In genomic region chr10:42297954-42298353, GRCm38 (mm10) we compare ENCODE assay signal across 13 mouse cellular contexts. TPM values are rescaled to one million over a fixed set of nuclear protein-coding genes. Genes with fewer than 3 reads are reported as not detected.
DNase-seq lines count a peak whose midpoint lies in the region; ATAC-seq and TF ChIP-seq lines count a peak whose summit lies in the region.
"Had no signal": no experiment of that assay in that cellular context is flagged by ENCODE, and none has a peak within 500 bp of the region (broad histone marks: within the 10 kb centered on the region; RNA-seq: fewer than 3 reads in every experiment).

No protein-coding gene starts in this region.

- ATAC-seq in liver, embryonic 11.5 days (replicated peaks; ENCODE audit: low FRiP score): no peak

- TF ChIP-seq RAD21 in MEL (IDR thresholded peaks at IDR 0.05; ENCODE audit: low read depth, low read length): peak; percentile 55

- no peaks in the 10 kb centered on the region for H3K27me3 ChIP-seq in liver, embryonic 11.5 days (replicated peaks; ENCODE audit: control insufficient read depth, insufficient read depth, low read length)
- no peaks in the 10 kb centered on the region; a peak in 1 of 4 replicates for H3K27me3 ChIP-seq in MEL (ENCODE audit: control insufficient read depth in 1 of 2, insufficient read depth in 2 of 2, low read length in 2 of 2)
- H3K27me3 ChIP-seq in heart, embryonic 10.5 days (ENCODE audit: insufficient read depth, poor library complexity, severe bottlenecking): peaks cover 6% of the 10 kb centered on the region; the same call in 1 of the 2 replicates
- H3K27me3 ChIP-seq: limb, embryonic 15.5 days had no signal

- peak; percentile 39 to 76 (median 66) for TF ChIP-seq CTCF in MEL (IDR thresholded peaks at IDR 0.05 in 2 of 3, conservative IDR thresholded peaks at IDR 0.05 in 1 of 3; ENCODE audit: control insufficient read depth in 1 of 3, insufficient read depth in 1 of 3, low read depth in 2 of 3, low read length in 3 of 3, poor library complexity in 1 of 3, severe bottlenecking in 1 of 3)

- WGBS in liver, embryonic 11.5 days: 67% methylated on average over 1 of the region's 1 CpGs
- 85% methylated on average over 1 of the region's 1 CpGs for WGBS in heart, embryonic 10.5 days

- no peak overlapping the region for H3K4me3 ChIP-seq in liver, embryonic 11.5 days (ENCODE audit: low read depth, low read length)
- H3K4me3 ChIP-seq in MEL (ENCODE audit: control insufficient read depth in 1 of 2, insufficient read depth in 1 of 2, low read depth in 2 of 2, low read length in 2 of 2): no peak overlapping the region
- H3K4me3 ChIP-seq in heart, embryonic 10.5 days: no peak overlapping the region
- H3K4me3 ChIP-seq: limb, embryonic 15.5 days had no signal

- TF ChIP-seq EP300 in MEL (IDR thresholded peaks at IDR 0.05; ENCODE audit: low read depth in 1 of 2, low read length in 2 of 2): no peak

- no peaks in the 10 kb centered on the region for H3K79me2 ChIP-seq in MEL (ENCODE audit: control insufficient read depth, insufficient read depth, low read length, poor library complexity)

- H3K4me2 ChIP-seq in liver, embryonic 11.5 days: no peak overlapping the region
- H3K4me2 ChIP-seq: limb, embryonic 15.5 days had no signal

- DNase-seq in adrenal gland, postnatal 14 days: peak; percentile 22
- no peak for DNase-seq in adrenal gland, postnatal 10 days
- DNase-seq in liver: peak; percentile 42
- DNase-seq in liver, embryonic 11.5 days (ENCODE audit: low spot score): no peak
- peak; percentile 45 for DNase-seq in MEL (ENCODE audit: low read depth, low spot score)
- DNase-seq in naive thymus-derived CD4-positive, alpha-beta T cell, adult 2 months (ENCODE audit: low read depth): peak; percentile 50
- DNase-seq in layer of hippocampus, adult 8-10 months (ENCODE audit: low spot score in 2 of 2): no peak
- no peak for DNase-seq in heart, embryonic 10.5 days (ENCODE audit: low spot score)
- DNase-seq: cerebellum, postnatal 25 days; heart, postnatal 36 days; kidney, adult 8-10 months; thymus, adult 18-20 months had no signal

- H3K4me1 ChIP-seq in liver, embryonic 11.5 days (replicated peaks; ENCODE audit: control insufficient read depth, insufficient read depth, low read length): peaks cover 3% of the 10 kb centered on the region; the same call in 1 of the 2 replicates
- peaks cover 0 to 3% of the 10 kb centered on the region in 2 experiments; a peak in 2 of 4 replicates for H3K4me1 ChIP-seq in MEL (ENCODE audit: control insufficient read depth in 1 of 2, insufficient read depth in 2 of 2, low read length in 2 of 2)
- peaks cover 13% of the 10 kb centered on the region for H3K4me1 ChIP-seq in heart, embryonic 10.5 days
- H3K4me1 ChIP-seq: limb, embryonic 15.5 days had no signal

- H3K9me3 ChIP-seq in liver, embryonic 11.5 days (ENCODE audit: control insufficient read depth, low read length): no peaks in the 10 kb centered on the region
- H3K9me3 ChIP-seq in MEL (replicated peaks; ENCODE audit: insufficient read depth, low read length): no peaks in the 10 kb centered on the region
- no peaks in the 10 kb centered on the region for H3K9me3 ChIP-seq in heart, embryonic 10.5 days
- H3K9me3 ChIP-seq: limb, embryonic 15.5 days had no signal

- H3K27ac ChIP-seq in liver, embryonic 11.5 days (ENCODE audit: low read depth, low read length): no peak overlapping the region
- no peak overlapping the region for H3K27ac ChIP-seq in MEL (ENCODE audit: control insufficient read depth, low read depth, low read length)
- H3K27ac ChIP-seq in heart, embryonic 10.5 days: no peak overlapping the region
- H3K27ac ChIP-seq: limb, embryonic 15.5 days had no signal

- H3K9ac ChIP-seq in liver, embryonic 11.5 days (ENCODE audit: low read depth, low read length): no peak overlapping the region
- no peak overlapping the region for H3K9ac ChIP-seq in MEL (ENCODE audit: control insufficient read depth, low read depth, low read length, poor library complexity, severe bottlenecking)
- H3K9ac ChIP-seq: limb, embryonic 15.5 days had no signal

- no peak for TF ChIP-seq POLR2A in MEL (IDR thresholded peaks at IDR 0.05; ENCODE audit: control insufficient read depth in 1 of 2, insufficient read depth in 1 of 2, low read depth in 1 of 2, low read length in 2 of 2, poor library complexity in 1 of 2)

- H3K36me3 ChIP-seq in liver, embryonic 11.5 days (ENCODE audit: control insufficient read depth, insufficient read depth, low read length): no peaks in the 10 kb centered on the region
- no peaks in the 10 kb centered on the region for H3K36me3 ChIP-seq in MEL (ENCODE audit: control insufficient read depth in 1 of 2, insufficient read depth in 2 of 2, low read length in 2 of 2)
- no peaks in the 10 kb centered on the region for H3K36me3 ChIP-seq in heart, embryonic 10.5 days
- H3K36me3 ChIP-seq: limb, embryonic 15.5 days had no signal

TF ChIP-seq in MEL, 35 proteins besides CTCF, POLR2A, EP300 and RAD21:
- TF ChIP-seq ZKSCAN1 (IDR thresholded peaks at IDR 0.05; ENCODE audit: low read depth, low read length) (no peak), MAFK (IDR thresholded peaks at IDR 0.05; ENCODE audit: borderline replicate concordance, low read depth, low read length) (no peak), TBP (IDR thresholded peaks at IDR 0.05; ENCODE audit: low read depth, low read length) (no peak), ZMIZ1 (IDR thresholded peaks at IDR 0.05; ENCODE audit: low read depth, low read length) (no peak), POLR2AphosphoS2 (IDR thresholded peaks at IDR 0.05; ENCODE audit: low read length) (no peak), SMC3 (IDR thresholded peaks at IDR 0.05; ENCODE audit: low read depth, low read length) (peak; percentile 65), ETS1 (IDR thresholded peaks at IDR 0.05; ENCODE audit: low read depth, low read length) (no peak), ZC3H11A (IDR thresholded peaks at IDR 0.05; ENCODE audit: low read depth, low read length) (peak; percentile 33), TAL1 (IDR thresholded peaks at IDR 0.05; ENCODE audit: low read length) (no peak), GABPA (IDR thresholded peaks at IDR 0.05; ENCODE audit: low read depth, low read length) (no peak), GATA1 (IDR thresholded peaks at IDR 0.05; ENCODE audit: low read depth, low read length) (no peak), MEF2A (IDR thresholded peaks at IDR 0.05; ENCODE audit: extremely low read depth, insufficient replicate concordance, low read depth, low read length, poor library complexity, severe bottlenecking) (no peak), MYC (IDR thresholded peaks at IDR 0.05; ENCODE audit: low read depth, low read length) (no peak), BHLHE40 (IDR thresholded peaks at IDR 0.05; ENCODE audit: borderline replicate concordance, low read depth, low read length) (no peak)

RNA-seq across cellular contexts. Expression of gene Foxo3, which starts 21.4 kb away (rescaled TPM):
- 49.0 and 55.7 TPM in 2 replicates for total RNA-seq in adrenal gland, postnatal 14 days (2021)
- total RNA-seq in adrenal gland, postnatal 10 days (2021): 10 to 100 TPM; 45.4 to 48.2 TPM
- polyA plus RNA-seq in liver, embryonic 11.5 days (2014; fragmentation: Nextera tagmentation; extraction: Ambion mirVana): 11.7 and 12.3 TPM in 2 replicates
- total RNA-seq in MEL (2012; rRNA removed): 21.0 and 31.8 TPM in 2 replicates
- polyA plus RNA-seq in MEL (2012; ENCODE audit: insufficient read depth in 1 of 2, insufficient read length in 2 of 2, low read depth in 1 of 2, low replicate concordance in 2 of 2, missing spikeins in 1 of 2): 100 to 1,000 TPM in 1 of 2 experiments, 10 to 100 TPM in 1; 27.2 to 103 TPM
- total RNA-seq in layer of hippocampus, adult 8-10 months (2022): 10 to 100 TPM; 43.3 to 53.4 (median 48.2) TPM
- polyA plus RNA-seq in heart, embryonic 10.5 days (2016; fragmentation: Nextera tagmentation; extraction: Ambion mirVana): 3.4 and 4.3 TPM in 2 replicates

Comparison
In these comparisons a context has a peak if more than half of its experiments do, and no peak if none do; other contexts are left out.
1. DNase-seq: peak in adrenal gland, postnatal 14 days (single experiment), liver (single experiment), MEL (single experiment) and naive thymus-derived CD4-positive, alpha-beta T cell, adult 2 months (single experiment); none in adrenal gland, postnatal 10 days (single experiment), liver, embryonic 11.5 days (single experiment), layer of hippocampus, adult 8-10 months (0 of 2) and heart, embryonic 10.5 days (single experiment).